Mouse (Mus musculus): ENCODE measurements around the gene Cdhr5. TPM values are rescaled to one million over a fixed set of nuclear protein-coding genes. Genes with fewer than 3 reads are reported as not detected.

Cdhr5 gene
- polyA plus RNA-seq (2014; fragmentation: Nextera tagmentation; extraction: Ambion mirVana), result not detected in 2 replicates

- DNase-seq (ENCODE audit: low spot score) (no peak), ATAC-seq (no peak)
- Histone ChIP-seq H3K4me1 (ENCODE audit: control insufficient read depth, insufficient read depth, low read length) (no peaks in the 10 kb centered on the region), H3K27ac (ENCODE audit: low read depth, low read length) (no peak within 1 kb of the TSS), H3K4me2 (ENCODE audit: low read length) (no peak within 1 kb of the TSS), H3K27me3 (replicated peaks; ENCODE audit: control insufficient read depth, insufficient read depth, low read length) (no peaks in the 10 kb centered on the region), H3K36me3 (ENCODE audit: control insufficient read depth, insufficient read depth, low read length) (no peaks in the 10 kb centered on the region), H3K9me3 (replicated peaks; ENCODE audit: control insufficient read depth, low read length) (no peaks in the 10 kb centered on the region), H3K9ac (ENCODE audit: low read length) (no peak within 1 kb of the TSS), H3K4me3 (ENCODE audit: low read depth, low read length) (no peak within 1 kb of the TSS)
- WGBS, result 84% methylated on average over 11 of the region's 11 CpGs
These were observed at the start of gene Cdhr5 for GRCm38 (mm10) chr7:141276546-141276945. TSS of gene Cdhr5 (minus strand) at chr7:141276786.

GRCm38 (mm10) chr7:141324686-141325085, 48.1 kb upstream of the Cdhr5 start:
- ATAC-seq (no peak), DNase-seq (ENCODE audit: low spot score) (no peak)
- H3K36me3 ChIP-seq (ENCODE audit: control insufficient read depth, insufficient read depth, low read length), result peaks cover 43% of the 10 kb centered on the region
- H3K9me3 ChIP-seq (replicated peaks; ENCODE audit: control insufficient read depth, low read length), result no peaks in the 10 kb centered on the region
- 0 out of 2 replicates have a peak overlapping the region, but pooled peaks have one; percentile 4 for H3K4me2 ChIP-seq (ENCODE audit: low read length)
- no peak overlapping the region for H3K4me3 ChIP-seq (ENCODE audit: low read depth, low read length)
- H3K27me3 ChIP-seq (replicated peaks; ENCODE audit: control insufficient read depth, insufficient read depth, low read length), result no peaks in the 10 kb centered on the region
- 71% methylated on average over 1 of the region's 1 CpGs for WGBS
- H3K9ac ChIP-seq (ENCODE audit: low read length), result no peak overlapping the region
- peaks cover 23% of the 10 kb centered on the region for H3K4me1 ChIP-seq (ENCODE audit: control insufficient read depth, insufficient read depth, low read length)
- no peak overlapping the region for H3K27ac ChIP-seq (ENCODE audit: low read depth, low read length)

- ATAC-seq (no peak), DNase-seq (ENCODE audit: low spot score) (no peak)
- Histone ChIP-seq H3K9me3 (replicated peaks; ENCODE audit: control insufficient read depth, low read length) (no peaks in the 10 kb centered on the region), H3K4me1 (ENCODE audit: control insufficient read depth, insufficient read depth, low read length) (peaks cover 1% of the 10 kb centered on the region; the same call in 1 of the 2 replicates), H3K27ac (ENCODE audit: low read depth, low read length) (no peak overlapping the region), H3K4me3 (ENCODE audit: low read depth, low read length) (no peak overlapping the region), H3K27me3 (replicated peaks; ENCODE audit: control insufficient read depth, insufficient read depth, low read length) (no peaks in the 10 kb centered on the region), H3K4me2 (ENCODE audit: low read length) (no peak overlapping the region), H3K36me3 (ENCODE audit: control insufficient read depth, insufficient read depth, low read length) (peaks cover 95% of the 10 kb centered on the region), H3K9ac (ENCODE audit: low read length) (no peak overlapping the region)
- 78% methylated on average over 2 of the region's 2 CpGs for WGBS
These were observed 42.9 kb upstream of the Cdhr5 start for GRCm38 (mm10) chr7:141319446-141319845.

- Histone ChIP-seq H3K4me3 (ENCODE audit: low read depth, low read length) (no peak overlapping the region), H3K4me1 (ENCODE audit: control insufficient read depth, insufficient read depth, low read length) (no peaks in the 10 kb centered on the region), H3K36me3 (ENCODE audit: control insufficient read depth, insufficient read depth, low read length) (peaks cover 98% of the 10 kb centered on the region), H3K9me3 (replicated peaks; ENCODE audit: control insufficient read depth, low read length) (no peaks in the 10 kb centered on the region), H3K27me3 (replicated peaks; ENCODE audit: control insufficient read depth, insufficient read depth, low read length) (no peaks in the 10 kb centered on the region), H3K27ac (ENCODE audit: low read depth, low read length) (no peak overlapping the region), H3K4me2 (ENCODE audit: low read length) (no peak overlapping the region), H3K9ac (ENCODE audit: low read length) (no peak overlapping the region)
- 91% methylated on average over 1 of the region's 1 CpGs for WGBS
- no peak for DNase-seq (ENCODE audit: low spot score)
- ATAC-seq, result no peak
These were observed 41.1 kb upstream of the Cdhr5 start for GRCm38 (mm10) chr7:141317619-141318132.

GRCm38 (mm10) chr7:141315974-141316373, 39.4 kb upstream of the Cdhr5 start:
- Histone ChIP-seq H3K27me3 (replicated peaks; ENCODE audit: control insufficient read depth, insufficient read depth, low read length) (no peaks in the 10 kb centered on the region), H3K4me3 (ENCODE audit: low read depth, low read length) (no peak overlapping the region), H3K36me3 (ENCODE audit: control insufficient read depth, insufficient read depth, low read length) (peaks cover 98% of the 10 kb centered on the region), H3K9me3 (replicated peaks; ENCODE audit: control insufficient read depth, low read length) (no peaks in the 10 kb centered on the region), H3K9ac (ENCODE audit: low read length) (no peak overlapping the region), H3K4me2 (ENCODE audit: low read length) (no peak overlapping the region), H3K27ac (ENCODE audit: low read depth, low read length) (no peak overlapping the region), H3K4me1 (ENCODE audit: control insufficient read depth, insufficient read depth, low read length) (no peaks in the 10 kb centered on the region)
- no peak for ATAC-seq
- DNase-seq (ENCODE audit: low spot score), result no peak
- 80% methylated on average over 5 of the region's 5 CpGs for WGBS

GRCm38 (mm10) chr7:141315076-141315475, 38.5 kb upstream of the Cdhr5 start:
- WGBS, result 92% methylated on average over 8 of the region's 8 CpGs
- Histone ChIP-seq H3K27me3 (replicated peaks; ENCODE audit: control insufficient read depth, insufficient read depth, low read length) (no peaks in the 10 kb centered on the region), H3K9ac (ENCODE audit: low read length) (no peak overlapping the region), H3K4me3 (ENCODE audit: low read depth, low read length) (no peak overlapping the region), H3K27ac (ENCODE audit: low read depth, low read length) (no peak overlapping the region), H3K4me2 (ENCODE audit: low read length) (no peak overlapping the region), H3K9me3 (replicated peaks; ENCODE audit: control insufficient read depth, low read length) (no peaks in the 10 kb centered on the region), H3K4me1 (ENCODE audit: control insufficient read depth, insufficient read depth, low read length) (no peaks in the 10 kb centered on the region), H3K36me3 (ENCODE audit: control insufficient read depth, insufficient read depth, low read length) (peaks cover 98% of the 10 kb centered on the region)
- DNase-seq (ENCODE audit: low spot score) (no peak), ATAC-seq (no peak)

GRCm38 (mm10) chr7:141314416-141314815, 37.8 kb upstream of the Cdhr5 start:
- Histone ChIP-seq H3K9ac (ENCODE audit: low read length) (no peak overlapping the region), H3K4me1 (ENCODE audit: control insufficient read depth, insufficient read depth, low read length) (no peaks in the 10 kb centered on the region), H3K27ac (ENCODE audit: low read depth, low read length) (no peak overlapping the region), H3K4me2 (ENCODE audit: low read length) (no peak overlapping the region), H3K36me3 (ENCODE audit: control insufficient read depth, insufficient read depth, low read length) (peaks cover 99% of the 10 kb centered on the region), H3K4me3 (ENCODE audit: low read depth, low read length) (no peak overlapping the region), H3K27me3 (replicated peaks; ENCODE audit: control insufficient read depth, insufficient read depth, low read length) (no peaks in the 10 kb centered on the region), H3K9me3 (replicated peaks; ENCODE audit: control insufficient read depth, low read length) (no peaks in the 10 kb centered on the region)
- DNase-seq (ENCODE audit: low spot score) (no peak), ATAC-seq (no peak)
- 91% methylated on average over 2 of the region's 2 CpGs for WGBS

- no peaks in the 10 kb centered on the region for H3K27me3 ChIP-seq (replicated peaks; ENCODE audit: control insufficient read depth, insufficient read depth, low read length)
- peaks cover 98% of the 10 kb centered on the region for H3K36me3 ChIP-seq (ENCODE audit: control insufficient read depth, insufficient read depth, low read length)
- WGBS, result 93% methylated on average over 4 of the region's 4 CpGs
- no peak for DNase-seq (ENCODE audit: low spot score)
- H3K4me1 ChIP-seq (ENCODE audit: control insufficient read depth, insufficient read depth, low read length), result no peaks in the 10 kb centered on the region
- H3K4me2 ChIP-seq (ENCODE audit: low read length), result no peak overlapping the region
- no peak for ATAC-seq
- H3K4me3 ChIP-seq (ENCODE audit: low read depth, low read length), result no peak overlapping the region
- H3K9me3 ChIP-seq (replicated peaks; ENCODE audit: control insufficient read depth, low read length), result no peaks in the 10 kb centered on the region
- H3K9ac ChIP-seq (ENCODE audit: low read length), result no peak overlapping the region
- no peak overlapping the region for H3K27ac ChIP-seq (ENCODE audit: low read depth, low read length)
These were observed 28.0 kb upstream of the Cdhr5 start for GRCm38 (mm10) chr7:141304537-141304936.

- Histone ChIP-seq H3K4me3 (ENCODE audit: low read depth, low read length) (no peak overlapping the region), H3K4me2 (ENCODE audit: low read length) (no peak overlapping the region), H3K9ac (ENCODE audit: low read length) (no peak overlapping the region), H3K27me3 (replicated peaks; ENCODE audit: control insufficient read depth, insufficient read depth, low read length) (no peaks in the 10 kb centered on the region), H3K36me3 (ENCODE audit: control insufficient read depth, insufficient read depth, low read length) (peaks cover 91% of the 10 kb centered on the region), H3K27ac (ENCODE audit: low read depth, low read length) (no peak overlapping the region), H3K4me1 (ENCODE audit: control insufficient read depth, insufficient read depth, low read length) (no peaks in the 10 kb centered on the region), H3K9me3 (replicated peaks; ENCODE audit: control insufficient read depth, low read length) (no peaks in the 10 kb centered on the region)
- WGBS, result 77% methylated on average over 1 of the region's 1 CpGs
- ATAC-seq (no peak), DNase-seq (ENCODE audit: low spot score) (no peak)
These were observed 26.2 kb upstream of the Cdhr5 start for GRCm38 (mm10) chr7:141302702-141303268.
